Mouse (Mus musculus) heart, postnatal 4 days (tissue): ENCODE data around the gene Tnks2. TPM values are rescaled to one million over a fixed set of nuclear protein-coding genes. Genes with fewer than 3 reads are reported as not detected.

Source experiments
- DNase-seq: peaks from one replicate; pipeline ENCODE4 v3.0.0; 2021
- total RNA-seq, 2 experiments: library from RNA; stranded (reverse); gene quantifications; 2 replicates each; pipeline ENCODE4 v1.2.3; 2021

Gene Tnks2
- total RNA-seq, 2 experiments from 2014 or later = 109 to 113 TPM

GRCm38 (mm10) chr19:36938008-36938407, 104.0 kb downstream of the Tnks2 start:
- no peak for DNase-seq

GRCm38 (mm10) chr19:36940064-36940463, 106.0 kb downstream of the Tnks2 start:
- DNase-seq = no peak

Other genes starting within 250 kb of the Tnks2 start
- 100 to 1,000 TPM in 1 of 2 experiments, 10 to 100 TPM in 1; 80.2 to 102 TPM for gene Ppp1r3c, start 97.6 kb upstream of the Tnks2 start, total RNA-seq
- gene Fgfbp3, start 85.4 kb downstream of the Tnks2 start, total RNA-seq = 1 to 10 TPM; 2.8 to 3.3 TPM
- 10 to 100 TPM; 16.3 TPM for gene Btaf1, start 91.8 kb downstream of the Tnks2 start, total RNA-seq